Mouse (Mus musculus) midbrain, embryonic 11.5 days (tissue): ENCODE results near the gene Olfr1102. TPM values are rescaled to one million over a fixed set of nuclear protein-coding genes. Genes with fewer than 3 reads are reported as not detected.

Experiments
- ATAC-seq: fragments of 200-750 bp; cut with Nextera tagmentation; 2 replicates; pipeline ENCODE4 v1.8.0; 2017; ENCODE audit warnings: moderate TSS enrichment, moderate library complexity; ENCODE audit not compliant: low FRiP score
- DNase-seq: peaks from one replicate; pipeline ENCODE4 v3.0.0; 2015; ENCODE audit warnings: low spot score; ENCODE audit errors: missing footprints
- H3K27ac ChIP-seq: fragments of 300-500 bp; sonication (generic); 2 replicates; pipeline ENCODE4 v1.5.1; 2014; ENCODE audit warnings: low read depth, low read length
- H3K27me3 ChIP-seq: fragments of 300-500 bp; sonication (generic); 2 replicates; pipeline ENCODE4 v1.6.1; 2014; ENCODE audit warnings: mild to moderate bottlenecking, low read length, moderate library complexity, mixed read lengths; ENCODE audit not compliant: control insufficient read depth, insufficient read depth
- H3K36me3 ChIP-seq: fragments of 300-500 bp; sonication (generic); 2 replicates; pipeline ENCODE4 v1.6.1; 2014; ENCODE audit warnings: mild to moderate bottlenecking, low read length, moderate library complexity, mixed read lengths; ENCODE audit not compliant: control insufficient read depth, insufficient read depth
- H3K4me1 ChIP-seq: fragments of 300-500 bp; sonication (generic); 2 replicates; pipeline ENCODE4 v1.6.1; 2014; ENCODE audit warnings: low read length; ENCODE audit not compliant: control insufficient read depth, insufficient read depth
- H3K4me2 ChIP-seq: fragments of 300-500 bp; sonication (generic); 2 replicates; pipeline ENCODE4 v1.6.1; 2014; ENCODE audit warnings: mild to moderate bottlenecking, moderate library complexity
- H3K4me3 ChIP-seq: fragments of 300-500 bp; sonication (generic); 2 replicates; pipeline ENCODE4 v1.5.1; 2014; ENCODE audit warnings: low read depth, low read length
- H3K9ac ChIP-seq: fragments of 300-500 bp; sonication (generic); 2 replicates; pipeline ENCODE4 v1.6.1; 2014; ENCODE audit warnings: low read length
- H3K9me3 ChIP-seq: fragments of 300-500 bp; sonication (generic); 2 replicates; pipeline ENCODE4 v1.6.1; 2016; ENCODE audit warnings: low read length; ENCODE audit not compliant: control insufficient read depth
- WGBS: fragments of 180-500 bp; shearing (Covaris S2); extraction: QIAGEN DNeasy Blood & Tissue Kit; methylation state at CpG from one replicate; pipeline ENCODE4 v1.1.7; 2014; 5-methylcytosine and 5-hydroxymethylcytosine counted together
- polyA plus RNA-seq: library from polyadenylated mRNA; unstranded; fragments of >200 nt; fragmentation: Nextera tagmentation; extraction: Ambion mirVana; gene quantifications from 2 replicates; pipeline ENCODE4 v1.2.1, GENCODE M21; 2014

Gene Olfr1102
- polyA plus RNA-seq = not detected in 2 replicates

GRCm38 (mm10) chr2:86998098-86998497, at the start of gene Olfr1102:
Gene Olfr1102 (plus strand): TSS chr2:86998398.
- no peak for ATAC-seq
- Histone ChIP-seq H3K4me2 (no peak within 1 kb of the TSS), H3K9me3 (no peaks in the 10 kb centered on the region), H3K4me3 (no peak within 1 kb of the TSS), H3K27ac (no peak within 1 kb of the TSS), H3K36me3 (no peaks in the 10 kb centered on the region), H3K9ac (no peak within 1 kb of the TSS), H3K27me3 (no peaks in the 10 kb centered on the region), H3K4me1 (no peaks in the 10 kb centered on the region)
- DNase-seq = no peak

DNA sequence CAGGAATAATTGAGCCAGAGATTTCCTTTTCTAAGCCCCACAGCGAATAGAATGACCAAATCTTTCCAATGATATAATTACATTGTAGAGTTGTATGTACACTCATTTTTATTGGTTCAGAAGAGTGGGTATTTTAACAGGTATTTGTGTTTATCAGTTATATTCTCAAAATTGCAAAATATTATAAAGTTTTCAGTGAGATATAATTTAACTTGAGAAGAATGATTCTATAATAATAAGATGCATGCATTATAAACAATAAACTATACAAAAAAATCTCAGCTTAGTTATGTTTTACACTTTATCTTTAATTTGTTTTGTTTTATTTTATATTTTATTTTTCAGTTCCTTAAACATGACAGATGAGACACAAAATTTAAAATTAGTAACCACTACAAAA, 37.6 kb upstream of the Olfr1102 start, which contains the start of gene Olfr1099:
Gene Olfr1099 (minus strand): TSS at position 101 of the 400 bp plus-strand sequence.
- DNase-seq (no peak), ATAC-seq (no peak)
- Histone ChIP-seq H3K4me3 (no peak within 1 kb of the TSS), H3K27ac (no peak within 1 kb of the TSS), H3K27me3 (no peaks in the 10 kb centered on the region), H3K9me3 (no peaks in the 10 kb centered on the region), H3K9ac (no peak within 1 kb of the TSS), H3K4me1 (no peaks in the 10 kb centered on the region), H3K36me3 (no peaks in the 10 kb centered on the region), H3K4me2 (no peak within 1 kb of the TSS)
- 86% methylated on average over 1 of the region's 1 CpGs for WGBS

GRCm38 (mm10) chr2:86979854-86980253, 18.3 kb upstream of the Olfr1102 start, which contains the start of gene Olfr1100:
Gene Olfr1100 (minus strand): TSS chr2:86979954.
- Histone ChIP-seq H3K9me3 (no peaks in the 10 kb centered on the region), H3K4me3 (no peak within 1 kb of the TSS), H3K4me1 (no peaks in the 10 kb centered on the region), H3K9ac (no peak within 1 kb of the TSS), H3K4me2 (no peak within 1 kb of the TSS), H3K27ac (no peak within 1 kb of the TSS), H3K36me3 (no peaks in the 10 kb centered on the region), H3K27me3 (no peaks in the 10 kb centered on the region)
- 77% methylated on average over 3 of the region's 3 CpGs for WGBS
- ATAC-seq (no peak), DNase-seq (no peak)

- DNase-seq (no peak), ATAC-seq (no peak)
- H3K27me3 ChIP-seq = no peaks in the 10 kb centered on the region
- no peaks in the 10 kb centered on the region for H3K9me3 ChIP-seq
- H3K4me1 ChIP-seq = no peaks in the 10 kb centered on the region
- no peak within 1 kb of the TSS for H3K27ac ChIP-seq
- H3K9ac ChIP-seq = no peak within 1 kb of the TSS
- no peak within 1 kb of the TSS for H3K4me2 ChIP-seq
- H3K4me3 ChIP-seq = no peak within 1 kb of the TSS
- WGBS = 84% methylated on average over 3 of the region's 3 CpGs
- no peaks in the 10 kb centered on the region for H3K36me3 ChIP-seq
Observed at GRCm38 (mm10) chr2:86991121-86991520, 7.1 kb upstream of the Olfr1102 start, which contains the start of gene Olfr1101. Gene Olfr1101 (minus strand): TSS chr2:86991221.

DNA sequence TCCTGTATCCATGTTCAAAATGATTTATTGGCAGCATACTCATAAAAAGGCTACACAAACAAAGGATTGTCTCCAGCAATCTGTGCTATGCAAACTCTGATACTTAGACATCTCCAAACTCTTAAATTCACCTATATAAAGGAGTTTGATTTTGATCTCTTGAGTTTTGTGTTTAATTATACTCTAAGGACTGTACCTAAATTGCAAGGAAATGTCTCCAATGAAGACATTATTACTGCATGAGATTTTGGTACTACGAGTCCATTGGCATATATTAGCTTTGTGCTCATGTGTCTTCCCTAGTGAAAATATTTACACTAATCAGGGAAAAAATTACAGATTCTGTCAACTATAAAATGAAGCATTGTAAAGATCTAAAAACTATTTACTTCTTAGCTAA, 28.8 kb downstream of the Olfr1102 start, which contains the start of gene Olfr1104:
Gene Olfr1104 (minus strand): TSS at position 101 of the 400 bp plus-strand sequence.
- no peaks in the 10 kb centered on the region for H3K27me3 ChIP-seq
- ATAC-seq (no peak), DNase-seq (no peak)
- H3K4me2 ChIP-seq = no peak within 1 kb of the TSS
- no peak within 1 kb of the TSS for H3K27ac ChIP-seq
- H3K9ac ChIP-seq = no peak within 1 kb of the TSS
- no peaks in the 10 kb centered on the region for H3K9me3 ChIP-seq
- H3K4me3 ChIP-seq = no peak within 1 kb of the TSS
- WGBS = 88% methylated on average over 1 of the region's 1 CpGs
- no peaks in the 10 kb centered on the region for H3K4me1 ChIP-seq
- H3K36me3 ChIP-seq = no peaks in the 10 kb centered on the region

- Histone ChIP-seq H3K4me2 (no peak within 1 kb of the TSS), H3K36me3 (no peaks in the 10 kb centered on the region), H3K4me3 (no peak within 1 kb of the TSS), H3K27ac (no peak within 1 kb of the TSS), H3K9me3 (no peaks in the 10 kb centered on the region), H3K4me1 (no peaks in the 10 kb centered on the region), H3K9ac (no peak within 1 kb of the TSS), H3K27me3 (no peaks in the 10 kb centered on the region)
- DNase-seq (no peak), ATAC-seq (no peak)
Observed at GRCm38 (mm10) chr2:87036431-87036830, 38.2 kb downstream of the Olfr1102 start, which contains the start of gene Olfr1105. Gene Olfr1105 (minus strand): TSS chr2:87036531.

DNA sequence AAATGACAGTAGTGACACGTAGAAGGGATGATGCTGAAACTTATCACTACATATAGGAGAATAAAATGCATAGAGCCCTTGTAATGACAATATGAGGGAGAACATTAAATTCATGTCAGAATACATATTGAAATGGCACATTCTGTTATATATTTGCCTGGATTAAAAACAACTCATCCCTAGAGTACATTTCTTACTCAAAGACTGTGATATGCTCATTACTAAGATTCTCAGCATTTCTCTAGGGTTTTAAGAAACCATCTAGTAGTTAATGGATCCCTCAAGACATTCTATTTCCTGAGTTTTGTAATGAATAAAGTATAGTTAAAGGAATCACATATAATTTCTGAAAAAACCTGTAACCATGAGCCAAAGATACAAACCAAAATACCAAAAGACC, 54.0 kb downstream of the Olfr1102 start, which contains the start of gene Olfr1106:
Gene Olfr1106 (minus strand): TSS at position 101 of the 400 bp plus-strand sequence.
- Histone ChIP-seq H3K4me1 (no peaks in the 10 kb centered on the region), H3K4me3 (no peak within 1 kb of the TSS), H3K36me3 (no peaks in the 10 kb centered on the region), H3K27ac (no peak within 1 kb of the TSS), H3K9me3 (no peaks in the 10 kb centered on the region), H3K4me2 (no peak within 1 kb of the TSS), H3K27me3 (no peaks in the 10 kb centered on the region), H3K9ac (no peak within 1 kb of the TSS)
- DNase-seq (no peak), ATAC-seq (no peak)
- WGBS = 72% methylated on average over 1 of the region's 1 CpGs

Other genes starting within 250 kb of the Olfr1102 start
- gene Olfr1090, start 239.4 kb upstream of the Olfr1102 start, polyA plus RNA-seq = not detected in 2 replicates
- gene Olfr1093, start 215.9 kb upstream of the Olfr1102 start, polyA plus RNA-seq = not detected in 2 replicates
- not detected in 2 replicates for gene Olfr141, start 188.4 kb upstream of the Olfr1102 start, polyA plus RNA-seq
- gene Olfr1094, start 173.7 kb upstream of the Olfr1102 start, polyA plus RNA-seq = not detected in 2 replicates
- not detected in 2 replicates for gene Olfr1095, start 146.7 kb upstream of the Olfr1102 start, polyA plus RNA-seq
- gene Gm13723, start 123.6 kb upstream of the Olfr1102 start, polyA plus RNA-seq = not detected in 2 replicates
- gene Olfr1097, start 106.2 kb upstream of the Olfr1102 start, polyA plus RNA-seq = not detected in 2 replicates
- not detected in 2 replicates for gene Olfr1098, start 73.9 kb upstream of the Olfr1102 start, polyA plus RNA-seq
- gene Olfr1099, start 37.7 kb upstream of the Olfr1102 start, polyA plus RNA-seq = not detected in 2 replicates
- not detected in 2 replicates for gene Olfr1100, start 18.4 kb upstream of the Olfr1102 start, polyA plus RNA-seq
- gene Olfr1101, start 7.2 kb upstream of the Olfr1102 start, polyA plus RNA-seq = not detected in 2 replicates
- gene Olfr1104, start 28.7 kb downstream of the Olfr1102 start, polyA plus RNA-seq = not detected in 2 replicates
- not detected in 2 replicates for gene Olfr1105, start 38.1 kb downstream of the Olfr1102 start, polyA plus RNA-seq
- not detected in 2 replicates for gene Olfr1106, start 53.9 kb downstream of the Olfr1102 start, polyA plus RNA-seq
- gene Olfr1107, start 77.4 kb downstream of the Olfr1102 start, polyA plus RNA-seq = not detected in 2 replicates
- not detected in 2 replicates for gene Olfr1109, start 97.6 kb downstream of the Olfr1102 start, polyA plus RNA-seq
- not detected in 2 replicates for gene Olfr259, start 116.2 kb downstream of the Olfr1102 start, polyA plus RNA-seq
- not detected in 2 replicates for gene Olfr1110, start 141.9 kb downstream of the Olfr1102 start, polyA plus RNA-seq
- gene Olfr1111, start 154.2 kb downstream of the Olfr1102 start, polyA plus RNA-seq = not detected in 2 replicates
- not detected in 2 replicates for gene Olfr1112, start 189.4 kb downstream of the Olfr1102 start, polyA plus RNA-seq
- not detected in 2 replicates for gene Olfr1113, start 210.6 kb downstream of the Olfr1102 start, polyA plus RNA-seq
- not detected in 2 replicates for gene Olfr1115, start 249.6 kb downstream of the Olfr1102 start, polyA plus RNA-seq